Mouse (Mus musculus) liver, embryonic 11.5 days (tissue): ENCODE data around the gene Nrxn3. TPM values are rescaled to one million over a fixed set of nuclear protein-coding genes. Genes with fewer than 3 reads are reported as not detected.

Source experiments
- ATAC-seq: fragments of 200-750 bp; cut with Nextera tagmentation; replicated peaks from 2 replicates; pipeline ENCODE4 v1.8.0; 2017; ENCODE audit warnings: moderate number of reproducible peaks, mild to moderate bottlenecking, moderate TSS enrichment, moderate library complexity; ENCODE audit not compliant: low FRiP score
- DNase-seq: peaks from one replicate; pipeline ENCODE4 v3.0.0-alpha.2; 2017; ENCODE audit warnings: low spot score
- H3K27ac ChIP-seq: fragments of 300-500 bp; sonication (generic); 2 replicates; pipeline ENCODE4 v1.5.1; 2014; ENCODE audit warnings: mild to moderate bottlenecking, low read depth, low read length, control low read depth
- H3K27me3 ChIP-seq: fragments of 300-500 bp; sonication (generic); replicated peaks from 2 replicates; pipeline ENCODE4 v1.6.1; 2014; ENCODE audit warnings: low read length, mixed read lengths; ENCODE audit not compliant: control insufficient read depth, insufficient read depth
- H3K36me3 ChIP-seq: fragments of 300-500 bp; sonication (generic); 2 replicates; pipeline ENCODE4 v1.6.1; 2014; ENCODE audit warnings: mild to moderate bottlenecking, low read length, moderate library complexity, mixed read lengths; ENCODE audit not compliant: control insufficient read depth, insufficient read depth
- H3K4me1 ChIP-seq: fragments of 300-500 bp; sonication (generic); replicated peaks from 2 replicates; pipeline ENCODE4 v1.6.1; 2014; ENCODE audit warnings: low read length, mixed read lengths; ENCODE audit not compliant: control insufficient read depth, insufficient read depth
- H3K4me2 ChIP-seq: fragments of 300-500 bp; sonication (generic); 2 replicates; pipeline ENCODE4 v1.6.1; 2014; ENCODE audit warnings: mild to moderate bottlenecking, control low read depth, moderate library complexity
- H3K4me3 ChIP-seq: fragments of 300-500 bp; sonication (generic); 2 replicates; pipeline ENCODE4 v1.5.1; 2014; ENCODE audit warnings: low read depth, low read length, control low read depth
- H3K9ac ChIP-seq: fragments of 300-500 bp; sonication (generic); 2 replicates; pipeline ENCODE4 v1.6.1; 2014; ENCODE audit warnings: low read depth, low read length, control low read depth
- H3K9me3 ChIP-seq: fragments of 300-500 bp; sonication (generic); 2 replicates; pipeline ENCODE4 v1.6.1; 2016; ENCODE audit warnings: low read length, inconsistent platforms, mixed read lengths; ENCODE audit not compliant: control insufficient read depth
- WGBS: fragments of 180-500 bp; shearing (Covaris S2); extraction: QIAGEN DNeasy Blood & Tissue Kit; methylation state at CpG from one replicate; pipeline ENCODE4 v1.1.7; 2014; 5-methylcytosine and 5-hydroxymethylcytosine counted together
- microRNA-seq: library from miRNA; unstranded; fragments of <30 nt; microRNA quantifications from one replicate; pipeline ENCODE4, GENCODE M21; 2017; ENCODE audit warnings: borderline number of aligned reads
- polyA plus RNA-seq: library from polyadenylated mRNA; unstranded; fragments of >200 nt; fragmentation: Nextera tagmentation; extraction: Ambion mirVana; gene quantifications from 2 replicates; pipeline ENCODE4 v1.2.1, GENCODE M21; 2014

Nrxn3 gene
- polyA plus RNA-seq, 1 experiment from 2014 or later, result 3.3 TPM

DNA sequence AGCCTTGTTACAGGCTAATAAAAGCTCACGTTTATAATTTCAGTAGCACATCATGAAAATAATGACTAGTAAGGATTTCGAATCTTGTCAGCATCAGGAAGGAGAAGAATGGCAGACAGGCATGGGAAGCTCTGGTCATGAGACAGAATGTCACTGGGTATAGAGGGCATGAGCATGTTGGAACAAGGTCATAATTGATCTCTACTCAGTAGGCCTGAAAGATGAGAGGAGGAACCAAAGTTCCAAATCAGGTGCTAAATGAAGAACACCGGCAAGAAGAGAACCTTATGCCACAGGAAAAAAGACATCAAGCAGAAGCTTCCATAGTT is 1615.5 kb downstream of the Nrxn3 start:
- no peak overlapping the region for H3K27ac ChIP-seq
- 81% methylated on average over 3 of the region's 3 CpGs for WGBS
- no peak overlapping the region for H3K4me2 ChIP-seq
- no peak overlapping the region for H3K9ac ChIP-seq
- H3K9me3 ChIP-seq, result no peaks in the 10 kb centered on the region
- no peaks in the 10 kb centered on the region for H3K36me3 ChIP-seq
- DNase-seq (no peak), ATAC-seq (no peak)
- H3K4me1 ChIP-seq, result no peaks in the 10 kb centered on the region
- no peak overlapping the region for H3K4me3 ChIP-seq
- no peaks in the 10 kb centered on the region for H3K27me3 ChIP-seq

Small RNA genes within 50 kb of the gene (microRNA-seq; reads per million reads assigned to microRNA genes)
- gene Gm23989, result not detected
- not detected for gene Gm27313
